Mouse (Mus musculus) hindbrain, postnatal 0 days (tissue): Measurements from ENCODE around the gene D1Pas1. TPM values are rescaled to one million over a fixed set of nuclear protein-coding genes. Genes with fewer than 3 reads are reported as not detected.

Experiments used
- ATAC-seq: fragments of 200-750 bp; cut with Nextera tagmentation; 2 replicates; pipeline ENCODE4 v1.8.0; 2017; ENCODE audit warnings: mild to moderate bottlenecking, moderate TSS enrichment, moderate library complexity
- DNase-seq: peaks from one replicate; pipeline ENCODE4 v3.0.0-alpha.2; 2015; ENCODE audit warnings: low spot score
- H3K27ac ChIP-seq: fragments of 300-500 bp; sonication (generic); 2 replicates; pipeline ENCODE4 v1.5.1; 2014; ENCODE audit warnings: mild to moderate bottlenecking
- H3K27me3 ChIP-seq: fragments of 300-500 bp; sonication (generic); 2 replicates; pipeline ENCODE4 v1.6.1; 2014; ENCODE audit warnings: low read length, mixed read lengths; ENCODE audit not compliant: insufficient read depth
- H3K36me3 ChIP-seq: fragments of 300-500 bp; sonication (generic); 2 replicates; pipeline ENCODE4 v1.6.1; 2014; ENCODE audit warnings: low read length, mixed read lengths; ENCODE audit not compliant: insufficient read depth
- H3K4me1 ChIP-seq: fragments of 300-500 bp; sonication (generic); 2 replicates; pipeline ENCODE4 v1.6.1; 2014; ENCODE audit warnings: antibody characterized with exemption, low read length, mixed read lengths; ENCODE audit not compliant: insufficient read depth
- H3K4me2 ChIP-seq: fragments of 300-500 bp; sonication (generic); 2 replicates; pipeline ENCODE4 v1.6.1; 2014; ENCODE audit warnings: low read depth, mild to moderate bottlenecking, low read length, moderate library complexity, mixed read lengths
- H3K4me3 ChIP-seq: fragments of 300-500 bp; sonication (generic); 2 replicates; pipeline ENCODE4 v1.5.1; 2014; ENCODE audit warnings: low read length
- H3K9ac ChIP-seq: fragments of 300-500 bp; sonication (generic); replicated peaks from 2 replicates; pipeline ENCODE4 v1.6.1; 2014; ENCODE audit warnings: mild to moderate bottlenecking, low read length, moderate library complexity, mixed read lengths
- H3K9me3 ChIP-seq: fragments of 300-500 bp; sonication (generic); 2 replicates; pipeline ENCODE4 v1.6.1; 2016; ENCODE audit warnings: low read length, mixed read lengths
- CTCF ChIP-seq: IDR thresholded peaks from 2 replicates; pipeline ENCODE4 v1.5.1; 2016; ENCODE audit warnings: antibody characterized with exemption, control low read depth, low read depth
- WGBS: fragments of 180-500 bp; shearing (Covaris S2); extraction: QIAGEN DNeasy Blood & Tissue Kit; methylation state at CpG from one replicate; pipeline ENCODE4 v1.1.7; 2014; 5-methylcytosine and 5-hydroxymethylcytosine counted together
- polyA plus RNA-seq: library from polyadenylated mRNA; unstranded; fragments of >200 nt; fragmentation: Nextera tagmentation; extraction: Ambion mirVana; gene quantifications from 2 replicates; pipeline ENCODE4 v1.2.1, GENCODE M21; 2015
- total RNA-seq: library from RNA; depleted of rRNA; stranded (reverse); fragments of >200 nt; gene quantifications from 2 replicates; pipeline ENCODE4 v1.2.3, GENCODE M21; 2014

Gene D1Pas1
- total and polyA plus RNA-seq, 2 experiments from 2014 or later: not detected

- TF ChIP-seq CTCF: no peak
- DNase-seq: no peak
- no peak overlapping the region for H3K4me2 ChIP-seq
- H3K4me3 ChIP-seq: no peak overlapping the region
- WGBS: 71% methylated on average over 4 of the region's 4 CpGs
- no peak for ATAC-seq
- no peaks in the 10 kb centered on the region for H3K36me3 ChIP-seq
- H3K9me3 ChIP-seq: peaks cover 17% of the 10 kb centered on the region; the same call in 1 of the 2 replicates
- H3K27ac ChIP-seq: no peak overlapping the region
- no peaks in the 10 kb centered on the region for H3K27me3 ChIP-seq
- no peaks in the 10 kb centered on the region for H3K4me1 ChIP-seq
- no peak overlapping the region for H3K9ac ChIP-seq
Measured at GRCm38 (mm10) chr1:186964143-186964875, 2.9 kb upstream of the D1Pas1 start.

- no peaks in the 10 kb centered on the region for H3K36me3 ChIP-seq
- H3K9me3 ChIP-seq: peaks cover 17% of the 10 kb centered on the region; the same call in 1 of the 2 replicates
- no peak for ATAC-seq
- no peak overlapping the region for H3K4me2 ChIP-seq
- no peak overlapping the region for H3K4me3 ChIP-seq
- WGBS: 92% methylated on average over 34 of the region's 34 CpGs
- H3K27ac ChIP-seq: no peak overlapping the region
- no peak for DNase-seq
- H3K4me1 ChIP-seq: no peaks in the 10 kb centered on the region
- H3K9ac ChIP-seq: no peak overlapping the region
- TF ChIP-seq CTCF: no peak
- H3K27me3 ChIP-seq: no peaks in the 10 kb centered on the region
Measured at GRCm38 (mm10) chr1:186967926-186968325, 710 bp downstream of the D1Pas1 start.

- Histone ChIP-seq H3K4me2 (no peak overlapping the region), H3K9me3 (no peaks in the 10 kb centered on the region), H3K27me3 (no peaks in the 10 kb centered on the region), H3K9ac (no peak overlapping the region), H3K4me1 (0 out of 2 replicates have a peak, but pooled peaks cover 3% of the 10 kb centered on the region), H3K36me3 (no peaks in the 10 kb centered on the region), H3K4me3 (no peak overlapping the region), H3K27ac (no peak overlapping the region)
- no peak for TF ChIP-seq CTCF
- no peak for DNase-seq
- WGBS: 69% methylated on average over 4 of the region's 4 CpGs
- ATAC-seq: no peak
Measured at GRCm38 (mm10) chr1:186976937-186977540, 9.8 kb downstream of the D1Pas1 start.

GRCm38 (mm10) chr1:186977801-186978200 is 10.6 kb downstream of the D1Pas1 start:
- no peak overlapping the region for H3K27ac ChIP-seq
- no peaks in the 10 kb centered on the region for H3K27me3 ChIP-seq
- 0 out of 2 replicates have a peak, but pooled peaks cover 3% of the 10 kb centered on the region for H3K4me1 ChIP-seq
- WGBS: 95% methylated on average over 2 of the region's 2 CpGs
- no peak overlapping the region for H3K9ac ChIP-seq
- no peak overlapping the region for H3K4me3 ChIP-seq
- no peak for ATAC-seq
- DNase-seq: no peak
- no peak for TF ChIP-seq CTCF
- H3K36me3 ChIP-seq: no peaks in the 10 kb centered on the region
- no peaks in the 10 kb centered on the region for H3K9me3 ChIP-seq
- H3K4me2 ChIP-seq: no peak overlapping the region

GRCm38 (mm10) chr1:186979465-186979864 is 12.2 kb downstream of the D1Pas1 start:
- DNase-seq: peak; percentile 58
- H3K9ac ChIP-seq: no peak overlapping the region
- no peak for TF ChIP-seq CTCF
- ATAC-seq: no peak
- no peak overlapping the region for H3K4me3 ChIP-seq
- H3K9me3 ChIP-seq: no peaks in the 10 kb centered on the region
- H3K4me2 ChIP-seq: no peak overlapping the region
- H3K36me3 ChIP-seq: no peaks in the 10 kb centered on the region
- no peak overlapping the region for H3K27ac ChIP-seq
- H3K27me3 ChIP-seq: no peaks in the 10 kb centered on the region
- 51% methylated on average over 8 of the region's 8 CpGs for WGBS
- H3K4me1 ChIP-seq: 0 out of 2 replicates have a peak, but pooled peaks cover 3% of the 10 kb centered on the region

GRCm38 (mm10) chr1:186980503-186980902 is 13.3 kb downstream of the D1Pas1 start:
- Histone ChIP-seq H3K9ac (no peak overlapping the region), H3K4me2 (no peak overlapping the region), H3K4me1 (0 out of 2 replicates have a peak, but pooled peaks cover 3% of the 10 kb centered on the region), H3K36me3 (no peaks in the 10 kb centered on the region), H3K27me3 (no peaks in the 10 kb centered on the region), H3K4me3 (no peak overlapping the region), H3K27ac (no peak overlapping the region), H3K9me3 (no peaks in the 10 kb centered on the region)
- ATAC-seq (no peak), DNase-seq (no peak)
- 38% methylated on average over 9 of the region's 9 CpGs for WGBS
- TF ChIP-seq CTCF: no peak

GRCm38 (mm10) chr1:186985131-186985530 is 17.9 kb downstream of the D1Pas1 start:
- Histone ChIP-seq H3K4me2 (no peak overlapping the region), H3K4me1 (no peaks in the 10 kb centered on the region; the same call in 1 of the 2 replicates), H3K27ac (no peak overlapping the region), H3K27me3 (no peaks in the 10 kb centered on the region), H3K36me3 (no peaks in the 10 kb centered on the region), H3K9ac (no peak overlapping the region), H3K9me3 (no peaks in the 10 kb centered on the region), H3K4me3 (no peak overlapping the region)
- DNase-seq: no peak
- 92% methylated on average over 11 of the region's 11 CpGs for WGBS
- no peak for TF ChIP-seq CTCF
- no peak for ATAC-seq
